Mouse (Mus musculus) lung, embryonic 14.5 days (tissue): ENCODE data around the gene Rhbdl1. TPM values are rescaled to one million over a fixed set of nuclear protein-coding genes. Genes with fewer than 3 reads are reported as not detected.

Experiments used
- ATAC-seq: fragments of 200-750 bp; cut with Nextera tagmentation; 2 replicates; pipeline ENCODE4 v1.8.0; 2017; ENCODE audit warnings: mild to moderate bottlenecking, moderate TSS enrichment, moderate library complexity; ENCODE audit not compliant: insufficient read depth
- DNase-seq: peaks from one replicate; pipeline ENCODE4 v3.0.0-alpha.2; 2015
- H3K27ac ChIP-seq: fragments of 300-500 bp; sonication (generic); 2 replicates; pipeline ENCODE4 v1.5.1; 2014; ENCODE audit warnings: low read depth, mild to moderate bottlenecking, moderate library complexity
- H3K27me3 ChIP-seq: fragments of 300-500 bp; sonication (generic); 2 replicates; pipeline ENCODE4 v1.6.1; 2014; ENCODE audit warnings: low read length, control low read depth; ENCODE audit not compliant: insufficient read depth
- H3K36me3 ChIP-seq: fragments of 300-500 bp; sonication (generic); 2 replicates; pipeline ENCODE4 v1.6.1; 2014; ENCODE audit warnings: control low read depth; ENCODE audit not compliant: insufficient read depth
- H3K4me1 ChIP-seq: fragments of 300-500 bp; sonication (generic); 2 replicates; pipeline ENCODE4 v1.6.1; 2014; ENCODE audit warnings: antibody characterized with exemption, control low read depth; ENCODE audit not compliant: insufficient read depth
- H3K4me2 ChIP-seq: fragments of 300-500 bp; sonication (generic); 2 replicates; pipeline ENCODE4 v1.6.1; 2014; ENCODE audit warnings: mild to moderate bottlenecking
- H3K4me3 ChIP-seq: fragments of 300-500 bp; sonication (generic); 2 replicates; pipeline ENCODE4 v1.5.1; 2014; ENCODE audit warnings: low read depth, low read length
- H3K9ac ChIP-seq: fragments of 300-500 bp; sonication (generic); 2 replicates; pipeline ENCODE4 v1.6.1; 2014
- H3K9me3 ChIP-seq: fragments of 300-500 bp; sonication (generic); 2 replicates; pipeline ENCODE4 v1.6.1; 2016; ENCODE audit warnings: low read depth, low read length, control low read depth
- CTCF ChIP-seq: IDR thresholded peaks from 2 replicates; pipeline ENCODE4 v1.5.1; 2016; ENCODE audit warnings: antibody characterized with exemption, low read depth
- WGBS: fragments of 180-500 bp; shearing (Covaris S2); extraction: QIAGEN DNeasy Blood & Tissue Kit; methylation state at CpG from one replicate; pipeline ENCODE4 v1.1.7; 2014; 5-methylcytosine and 5-hydroxymethylcytosine counted together
- polyA plus RNA-seq: library from polyadenylated mRNA; unstranded; fragments of >200 nt; fragmentation: Nextera tagmentation; extraction: Ambion mirVana; gene quantifications from 2 replicates; pipeline ENCODE4 v1.2.1, GENCODE M21; 2014

The Rhbdl1 gene
- polyA plus RNA-seq, 1 experiment from 2014 or later = 2.0 TPM

DNA sequence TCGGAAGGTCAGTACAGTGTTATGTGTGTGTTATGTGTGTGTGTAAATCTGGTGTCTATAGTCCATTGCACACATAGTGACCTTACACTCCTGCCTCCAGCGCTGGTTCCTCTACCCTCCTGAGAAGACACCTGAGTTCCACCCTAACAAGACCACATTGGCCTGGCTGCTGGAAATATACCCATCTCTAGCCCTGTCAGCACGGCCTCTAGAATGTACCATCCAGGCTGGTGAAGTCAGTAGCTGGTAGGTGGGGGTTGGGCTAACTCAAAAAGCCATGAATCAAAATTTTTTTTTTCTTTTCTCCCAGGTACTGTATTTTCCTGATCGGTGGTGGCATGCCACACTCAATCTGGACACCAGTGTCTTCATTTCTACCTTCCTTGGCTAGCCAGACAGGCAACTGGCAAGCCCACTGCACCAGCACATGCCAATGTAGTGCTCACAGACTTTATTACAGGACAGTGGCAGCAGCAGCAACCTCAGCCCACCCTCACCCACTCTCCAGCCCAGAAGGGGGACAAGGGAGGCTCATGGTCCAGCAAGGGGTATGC is 6.8 kb downstream of the Rhbdl1 start:
- DNase-seq (no peak), ATAC-seq (no peak)
- H3K9me3 ChIP-seq = no peaks in the 10 kb centered on the region
- H3K27me3 ChIP-seq = no peaks in the 10 kb centered on the region
- no peak overlapping the region for H3K27ac ChIP-seq
- 80% methylated on average over 4 of the region's 4 CpGs for WGBS
- H3K9ac ChIP-seq = peak overlapping the region; percentile 67; the same call in 1 of the 2 replicates
- H3K36me3 ChIP-seq = peaks cover 65% of the 10 kb centered on the region
- H3K4me2 ChIP-seq = peak overlapping the region; percentile 98
- peak overlapping the region; percentile 82; the same call in 1 of the 2 replicates for H3K4me3 ChIP-seq
- H3K4me1 ChIP-seq = peaks cover 33% of the 10 kb centered on the region
- no peak for TF ChIP-seq CTCF

- 27% methylated on average over 8 of the region's 8 CpGs for WGBS
Measured at GRCm38 (mm10) chr17:25829558-25830017, 7.5 kb downstream of the Rhbdl1 start.

GRCm38 (mm10) chr17:25828712-25829557 is 8.2 kb downstream of the Rhbdl1 start, which contains the start of gene Jmjd8:
TSS of gene Jmjd8 (plus strand) at chr17:25828867.
- Histone ChIP-seq H3K9me3 (no peaks in the 10 kb centered on the region), H3K36me3 (peaks cover 57% of the 10 kb centered on the region), H3K4me1 (peaks cover 33% of the 10 kb centered on the region), H3K27ac (peak within 1 kb of the TSS; percentile 91), H3K4me2 (peak within 1 kb of the TSS; percentile 98), H3K9ac (peak within 1 kb of the TSS; percentile 67), H3K27me3 (no peaks in the 10 kb centered on the region), H3K4me3 (peak within 1 kb of the TSS; percentile 82)
- DNase-seq (peak; percentile 91), ATAC-seq (peak; percentile 26; the same call in 1 of the 2 replicates)
- peak; percentile 62 for TF ChIP-seq CTCF
- 5% methylated on average over 32 of the region's 32 CpGs for WGBS

More at GRCm38 (mm10) chr17:25829558-25830017, 7.5 kb downstream of the Rhbdl1 start:
- peaks cover 59% of the 10 kb centered on the region for H3K36me3 ChIP-seq
- peak overlapping the region; percentile 91 for H3K27ac ChIP-seq
- H3K4me3 ChIP-seq = peak overlapping the region; percentile 82
- DNase-seq (no peak), ATAC-seq (no peak)
- H3K9ac ChIP-seq = peak overlapping the region; percentile 67
- peaks cover 35% of the 10 kb centered on the region for H3K4me1 ChIP-seq
- H3K9me3 ChIP-seq = no peaks in the 10 kb centered on the region
- H3K27me3 ChIP-seq = no peaks in the 10 kb centered on the region
- TF ChIP-seq CTCF = no peak
- peak overlapping the region; percentile 98 for H3K4me2 ChIP-seq

DNA sequence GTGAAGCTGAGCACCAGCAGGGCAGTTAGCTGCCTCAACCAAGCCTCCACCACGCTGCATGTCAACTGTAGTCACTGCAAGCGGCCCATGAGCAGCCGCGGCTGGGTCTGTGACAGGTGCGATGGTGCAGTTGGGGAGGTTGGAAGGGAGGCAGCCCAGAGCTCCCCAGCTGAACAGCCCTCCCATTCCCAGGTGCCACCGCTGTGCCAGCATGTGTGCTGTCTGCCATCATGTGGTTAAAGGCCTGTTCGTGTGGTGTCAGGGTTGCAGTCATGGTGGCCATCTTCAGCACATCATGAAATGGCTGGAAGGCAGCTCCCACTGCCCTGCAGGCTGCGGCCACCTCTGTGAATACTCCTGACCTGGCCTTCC is 8.9 kb downstream of the Rhbdl1 start:
- Histone ChIP-seq H3K9ac (peak overlapping the region; percentile 67; the same call in 1 of the 2 replicates), H3K27ac (peak overlapping the region; percentile 91; the same call in 1 of the 2 replicates), H3K9me3 (no peaks in the 10 kb centered on the region), H3K4me3 (peak overlapping the region; percentile 82), H3K36me3 (peaks cover 57% of the 10 kb centered on the region), H3K4me1 (peaks cover 33% of the 10 kb centered on the region), H3K27me3 (no peaks in the 10 kb centered on the region), H3K4me2 (peak overlapping the region; percentile 98)
- ATAC-seq (no peak), DNase-seq (no peak)
- WGBS = 82% methylated on average over 8 of the region's 8 CpGs
- TF ChIP-seq CTCF = no peak

DNA sequence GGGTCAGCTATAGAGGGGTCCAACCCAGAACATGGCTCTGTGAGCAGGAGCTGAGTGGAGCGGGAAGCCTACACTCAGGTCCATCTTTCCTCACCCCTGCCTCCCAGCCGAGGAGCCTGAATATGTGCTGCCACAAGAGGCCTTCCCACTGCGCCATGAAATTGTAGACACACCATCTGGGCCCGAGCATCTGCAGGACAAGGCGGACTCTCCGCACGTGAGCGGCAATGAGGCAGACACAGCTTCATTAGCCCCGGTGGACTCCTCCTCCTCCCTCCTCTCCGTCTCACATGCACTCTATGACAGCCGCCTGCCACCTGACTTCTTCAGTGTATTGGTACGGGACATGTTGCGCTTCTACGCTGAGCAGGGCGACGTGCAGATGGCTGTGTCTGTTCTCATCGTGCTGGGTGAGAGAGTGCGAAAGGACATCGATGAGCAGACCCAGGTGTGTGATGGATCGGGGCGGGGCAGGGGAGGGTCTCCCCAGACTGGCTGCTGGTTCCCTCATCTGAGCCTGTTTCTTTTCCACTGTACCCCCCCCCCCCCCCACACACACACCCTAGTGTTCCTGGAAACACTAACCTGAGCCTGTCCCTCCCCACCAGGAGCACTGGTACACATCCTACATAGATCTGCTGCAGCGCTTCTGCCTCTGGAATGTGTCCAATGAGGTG is 9.4 kb downstream of the Rhbdl1 start:
- Histone ChIP-seq H3K9ac (no peak overlapping the region), H3K36me3 (peaks cover 57% of the 10 kb centered on the region), H3K9me3 (no peaks in the 10 kb centered on the region), H3K4me1 (peaks cover 33% of the 10 kb centered on the region), H3K4me2 (no peak overlapping the region), H3K4me3 (no peak overlapping the region), H3K27ac (no peak overlapping the region), H3K27me3 (no peaks in the 10 kb centered on the region)
- no peak for TF ChIP-seq CTCF
- ATAC-seq (no peak), DNase-seq (no peak)
- WGBS = 89% methylated on average over 22 of the region's 22 CpGs

DNA sequence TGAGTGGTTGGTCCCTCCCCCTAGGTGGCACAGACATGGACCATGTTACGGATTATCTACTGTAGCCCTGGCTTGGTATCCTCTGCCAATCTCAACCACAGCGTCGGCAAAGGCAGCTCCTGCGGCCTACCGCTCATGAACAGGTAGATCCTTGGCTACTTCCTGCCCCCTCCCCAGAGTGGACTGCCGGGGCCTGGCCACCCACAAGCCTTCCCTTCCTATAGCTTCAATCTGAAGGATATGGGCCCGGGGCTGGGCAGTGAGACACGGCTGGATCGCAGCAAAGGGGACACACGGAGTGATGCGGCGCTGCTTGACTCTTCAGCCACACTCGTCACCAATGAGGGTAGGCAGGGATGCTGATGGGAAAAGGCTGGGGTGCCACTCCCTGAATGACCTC is 10.1 kb downstream of the Rhbdl1 start:
- no peak overlapping the region; the same call in 1 of the 2 replicates for H3K9ac ChIP-seq
- TF ChIP-seq CTCF = no peak
- peaks cover 56% of the 10 kb centered on the region for H3K36me3 ChIP-seq
- WGBS = 91% methylated on average over 13 of the region's 13 CpGs
- H3K9me3 ChIP-seq = no peaks in the 10 kb centered on the region
- DNase-seq (no peak), ATAC-seq (no peak)
- no peak overlapping the region for H3K4me3 ChIP-seq
- no peaks in the 10 kb centered on the region for H3K27me3 ChIP-seq
- H3K27ac ChIP-seq = no peak overlapping the region
- no peak overlapping the region for H3K4me2 ChIP-seq
- H3K4me1 ChIP-seq = peaks cover 33% of the 10 kb centered on the region
